Mouse (Mus musculus) ES-E14 (cell line): ENCODE results near the gene Cyb561d1.

Experiments used
- HCFC1 ChIP-seq: IDR thresholded peaks from 2 replicates; pipeline ENCODE4 v1.6.1; 2012; ENCODE audit warnings: low read length, inconsistent platforms, borderline replicate concordance; ENCODE audit not compliant: insufficient read depth
- MAFK ChIP-seq: IDR thresholded peaks from 2 replicates; pipeline ENCODE4 v1.6.1; 2014; ENCODE audit warnings: mild to moderate bottlenecking, low read depth, low read length, inconsistent platforms; ENCODE audit not compliant: insufficient read depth
- ZC3H11A ChIP-seq: IDR thresholded peaks from 2 replicates; pipeline ENCODE4 v1.6.1; 2012; ENCODE audit warnings: low read depth, mild to moderate bottlenecking, inconsistent platforms, low read length, borderline replicate concordance
- ZNF384 ChIP-seq: IDR thresholded peaks from 2 replicates; pipeline ENCODE4 v1.6.1; 2012; ENCODE audit warnings: low read depth, low read length, inconsistent platforms

DNA sequence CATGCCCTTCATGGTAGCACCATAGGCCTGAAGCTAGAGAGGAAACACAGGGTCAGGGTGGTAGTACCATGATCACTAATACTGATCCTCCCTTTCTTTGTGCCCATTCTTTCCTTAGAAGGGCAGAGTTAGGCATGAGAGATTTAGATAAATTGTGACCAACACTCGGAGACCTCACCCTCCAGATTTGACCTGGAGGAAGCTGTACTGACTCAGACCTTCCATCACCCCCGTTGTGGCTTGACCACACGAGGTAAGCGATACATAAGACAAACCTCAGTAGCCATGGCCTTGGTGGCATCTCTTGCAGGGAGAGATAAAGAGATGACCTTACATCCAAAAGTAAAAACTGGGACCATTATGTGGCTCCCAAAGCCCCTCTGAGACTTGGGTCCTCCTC, 5.7 kb downstream of the Cyb561d1 start:
- TF ChIP-seq HCFC1 (no peak), ZC3H11A (no peak), ZNF384 (no peak), MAFK (no peak)
